Mouse (Mus musculus): ENCODE data around the gene Lingo2.

DNA sequence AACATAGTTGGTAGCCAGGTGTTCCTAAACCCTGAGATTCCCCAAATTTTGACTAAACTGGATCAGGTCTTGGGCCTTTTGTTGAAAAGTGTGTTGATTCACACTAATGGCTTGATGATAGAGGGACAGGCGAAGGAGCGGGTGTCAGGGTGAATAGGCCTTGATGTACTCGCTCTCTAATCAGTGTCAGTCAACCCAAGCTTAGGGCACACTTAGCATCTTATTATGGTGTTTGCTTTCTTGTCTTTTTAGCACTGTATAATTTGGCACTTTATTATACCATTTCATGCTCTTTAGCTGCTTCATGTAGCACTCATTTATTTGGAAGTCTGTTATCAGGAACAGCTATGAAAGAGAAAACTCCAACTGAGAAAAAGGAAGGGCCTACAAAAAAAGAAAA lies 582.6 kb downstream of the Lingo2 start:
- TF ChIP-seq TAL1 (IDR thresholded peaks at IDR 0.05; ENCODE audit: low read length) (no peak), GATA1 (IDR thresholded peaks at IDR 0.05; ENCODE audit: low read length) (no peak)
